Mouse (Mus musculus) MEL (cell line): ENCODE measurements around the gene Gas7. TPM values are rescaled to one million over a fixed set of nuclear protein-coding genes. Genes with fewer than 3 reads are reported as not detected.

Experiments
- DNase-seq: peaks from one replicate; pipeline ENCODE4 v3.0.0; 2011; ENCODE audit warnings: low read depth, low spot score
- H3K27ac ChIP-seq: 2 replicates; pipeline ENCODE4 v1.5.1; 2012; ENCODE audit warnings: low read depth, mild to moderate bottlenecking, control low read depth, low read length, moderate library complexity; ENCODE audit not compliant: control insufficient read depth
- H3K27me3 ChIP-seq, 2 experiments: fragments of 150-350 bp in 1 of 2; sonication (generic) in 1 of 2; 2 replicates each; pipeline ENCODE4 v1.6.1; 2012; ENCODE audit warnings: low read length in 2 of 2, mild to moderate bottlenecking in 2 of 2, improper control_type of control experiment in 1 of 2, moderate library complexity in 1 of 2; ENCODE audit not compliant: insufficient read depth in 2 of 2, control insufficient read depth in 1 of 2
- H3K36me3 ChIP-seq, 2 experiments: 2 replicates each; pipeline ENCODE4 v1.6.1; 2012 to 2014; ENCODE audit warnings: low read length in 2 of 2, improper control_type of control experiment in 1 of 2, inconsistent platforms in 1 of 2, mild to moderate bottlenecking in 1 of 2; ENCODE audit not compliant: insufficient read depth in 2 of 2, control insufficient read depth in 1 of 2
- H3K4me1 ChIP-seq, 2 experiments: fragments of 150-350 bp in 1 of 2; sonication (generic) in 1 of 2; 2 replicates each; pipeline ENCODE4 v1.6.1; 2012; ENCODE audit warnings: low read length in 2 of 2, improper control_type of control experiment in 1 of 2, mild to moderate bottlenecking in 1 of 2; ENCODE audit not compliant: insufficient read depth in 2 of 2, control insufficient read depth in 1 of 2
- H3K4me3 ChIP-seq, 2 experiments: fragments of 150-350 bp in 1 of 2; sonication (generic) in 1 of 2; 2 replicates each; pipeline ENCODE4 v1.5.1; 2012; ENCODE audit warnings: low read depth in 2 of 2, low read length in 2 of 2, mild to moderate bottlenecking in 2 of 2, moderate library complexity in 2 of 2, control low read depth in 1 of 2, improper control_type of control experiment in 1 of 2; ENCODE audit not compliant: control insufficient read depth in 1 of 2, insufficient read depth in 1 of 2
- H3K79me2 ChIP-seq: 2 replicates; pipeline ENCODE4 v1.6.1; 2012; ENCODE audit warnings: mild to moderate bottlenecking, low read length, moderate library complexity; ENCODE audit not compliant: control insufficient read depth, poor library complexity, insufficient read depth
- H3K9ac ChIP-seq: 2 replicates; pipeline ENCODE4 v1.6.1; 2012; ENCODE audit warnings: low read depth, mild to moderate bottlenecking, control low read depth, low read length, moderate library complexity; ENCODE audit not compliant: control insufficient read depth, poor library complexity, severe bottlenecking
- H3K9me3 ChIP-seq: fragments of 150-350 bp; sonication (generic); replicated peaks from 2 replicates; pipeline ENCODE4 v1.6.1; 2012; ENCODE audit warnings: mild to moderate bottlenecking, low read length, improper control_type of control experiment, moderate library complexity; ENCODE audit not compliant: insufficient read depth
- BHLHE40 ChIP-seq: IDR thresholded peaks from 2 replicates; pipeline ENCODE4 v1.6.1; 2012; ENCODE audit warnings: low read depth, mild to moderate bottlenecking, inconsistent platforms, low read length, improper control_type of control experiment, borderline replicate concordance
- CTCF ChIP-seq, 3 experiments: IDR thresholded peaks in 2 of 3; conservative IDR thresholded peaks in 1 of 3; 2 replicates each; pipeline ENCODE4 v1.5.1; 2011 to 2012; ENCODE audit warnings: low read length in 3 of 3, low read depth in 2 of 3, mild to moderate bottlenecking in 2 of 3, improper control_type of control experiment in 1 of 3, inconsistent platforms in 1 of 3, mixed read lengths in 1 of 3, moderate library complexity in 1 of 3; ENCODE audit not compliant: control insufficient read depth in 1 of 3, insufficient read depth in 1 of 3, poor library complexity in 1 of 3, severe bottlenecking in 1 of 3
- E2F4 ChIP-seq: IDR thresholded peaks from 2 replicates; pipeline ENCODE4 v1.6.1; 2011; ENCODE audit warnings: low read depth, low read length, improper control_type of control experiment, borderline replicate concordance
- ETS1 ChIP-seq: IDR thresholded peaks from 2 replicates; pipeline ENCODE4 v1.6.1; 2012; ENCODE audit warnings: low read depth, mild to moderate bottlenecking, inconsistent platforms, low read length, improper control_type of control experiment, moderate library complexity
- GATA1 ChIP-seq: IDR thresholded peaks from 2 replicates; pipeline ENCODE4 v1.6.1; 2011; ENCODE audit warnings: low read depth, low read length, improper control_type of control experiment
- HCFC1 ChIP-seq: IDR thresholded peaks from 2 replicates; pipeline ENCODE4 v1.6.1; 2012; ENCODE audit warnings: low read depth, mild to moderate bottlenecking, inconsistent platforms, low read length, improper control_type of control experiment, moderate library complexity
- JUND ChIP-seq: IDR thresholded peaks from 2 replicates; pipeline ENCODE4 v1.6.1; 2011; ENCODE audit warnings: low read depth, mild to moderate bottlenecking, improper control_type of control experiment, low read length
- MXI1 ChIP-seq: IDR thresholded peaks from 2 replicates; pipeline ENCODE4 v1.6.1; 2011; ENCODE audit warnings: mild to moderate bottlenecking, low read depth, low read length, improper control_type of control experiment
- MYB ChIP-seq: IDR thresholded peaks from 2 replicates; pipeline ENCODE4 v1.6.1; 2011; ENCODE audit warnings: mild to moderate bottlenecking, low read depth, low read length, improper control_type of control experiment
- NRF1 ChIP-seq: IDR thresholded peaks from 2 replicates; pipeline ENCODE4 v1.6.1; 2014; ENCODE audit warnings: low read depth, mild to moderate bottlenecking, inconsistent platforms, low read length, improper control_type of control experiment, moderate library complexity; ENCODE audit not compliant: poor library complexity, insufficient read depth, severe bottlenecking
- POLR2AphosphoS2 ChIP-seq: IDR thresholded peaks from 2 replicates; pipeline ENCODE4 v1.6.1; 2011; ENCODE audit warnings: low read length, improper control_type of control experiment
- RAD21 ChIP-seq: IDR thresholded peaks from 2 replicates; pipeline ENCODE4 v1.6.1; 2011; ENCODE audit warnings: mild to moderate bottlenecking, low read depth, low read length, improper control_type of control experiment
- SIN3A ChIP-seq: IDR thresholded peaks from 2 replicates; pipeline ENCODE4 v1.6.1; 2012; ENCODE audit warnings: low read length, improper control_type of control experiment, inconsistent platforms
- TAL1 ChIP-seq: IDR thresholded peaks from 2 replicates; pipeline ENCODE4 v1.6.1; 2012; ENCODE audit warnings: mild to moderate bottlenecking, inconsistent platforms, low read length, moderate library complexity, mixed read lengths
- USF2 ChIP-seq, 2 experiments: IDR thresholded peaks; 2 replicates each; pipeline ENCODE4 v1.6.1; 2011 to 2012; ENCODE audit warnings: improper control_type of control experiment in 2 of 2, low read length in 2 of 2, borderline replicate concordance in 1 of 2, inconsistent platforms in 1 of 2, low read depth in 1 of 2, mild to moderate bottlenecking in 1 of 2; ENCODE audit not compliant: insufficient read depth in 1 of 2
- ZC3H11A ChIP-seq: IDR thresholded peaks from 2 replicates; pipeline ENCODE4 v1.6.1; 2012; ENCODE audit warnings: low read depth, mild to moderate bottlenecking, inconsistent platforms, low read length, improper control_type of control experiment
- ZMIZ1 ChIP-seq: IDR thresholded peaks from 2 replicates; pipeline ENCODE4 v1.6.1; 2012; ENCODE audit warnings: low read depth, mild to moderate bottlenecking, inconsistent platforms, low read length, improper control_type of control experiment, moderate library complexity
- polyA plus RNA-seq, 2 experiments: library from polyadenylated mRNA; stranded (reverse) in 1 of 2; unstranded in 1 of 2; fragments of >175 nt in 1 of 2; fragments of >200 nt in 1 of 2; gene quantifications; 2 replicates each; pipeline versions ENCODE4 v1.2.1 to v1.2.4; 2012; ENCODE audit warnings: low replicate concordance in 2 of 2, low read depth in 1 of 2; ENCODE audit not compliant: insufficient read length in 2 of 2, insufficient read depth in 1 of 2, missing spikeins in 1 of 2
- total RNA-seq: library from RNA; depleted of rRNA; stranded (reverse); fragments of 300-350 nt; gene quantifications from 2 replicates; pipeline ENCODE4 v1.2.3, GENCODE M21; 2012

Gene Gas7
- total and polyA plus RNA-seq, 3 experiments: 0.04 TPM; not detected in 2

DNA sequence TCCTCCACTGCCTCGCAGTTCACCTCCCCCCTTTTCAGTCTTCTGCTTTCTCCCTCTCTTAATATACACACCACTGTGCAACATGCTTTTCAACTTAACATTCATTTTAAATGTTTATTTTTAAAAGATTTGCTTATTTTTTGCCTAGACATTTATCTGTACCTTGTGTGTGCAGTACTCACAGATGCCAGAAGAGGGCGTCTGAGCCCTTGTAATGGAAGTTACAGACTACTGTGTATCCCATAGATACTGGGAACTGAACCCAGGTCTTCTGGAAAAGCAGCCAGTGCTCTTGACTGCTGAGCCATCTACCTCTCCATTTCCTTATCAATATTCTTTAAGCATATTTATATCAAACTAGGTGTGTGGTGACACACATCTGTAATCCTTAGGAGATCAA is 62.5 kb downstream of the Gas7 start:
- no peak overlapping the region for H3K27ac ChIP-seq
- no peaks in the 10 kb centered on the region for H3K36me3 ChIP-seq
- no peaks in the 10 kb centered on the region for H3K27me3 ChIP-seq
- H3K9ac ChIP-seq: no peak overlapping the region
- H3K4me3 ChIP-seq: no peak overlapping the region
- peak; percentile 5 for DNase-seq
- H3K9me3 ChIP-seq: no peaks in the 10 kb centered on the region
- H3K79me2 ChIP-seq: no peaks in the 10 kb centered on the region
- H3K4me1 ChIP-seq: no peaks in the 10 kb centered on the region
- TF ChIP-seq JUND (no peak), CTCF (IDR thresholded peaks at IDR 0.05 in 2 of 3, conservative IDR thresholded peaks at IDR 0.05 in 1 of 3; ENCODE audit: control insufficient read depth in 1 of 3, insufficient read depth in 1 of 3, low read depth in 2 of 3, low read length in 3 of 3, poor library complexity in 1 of 3, severe bottlenecking in 1 of 3) (peak in 1 of 3 experiments; percentile 24; a peak in 3 of 6 replicates)

DNA sequence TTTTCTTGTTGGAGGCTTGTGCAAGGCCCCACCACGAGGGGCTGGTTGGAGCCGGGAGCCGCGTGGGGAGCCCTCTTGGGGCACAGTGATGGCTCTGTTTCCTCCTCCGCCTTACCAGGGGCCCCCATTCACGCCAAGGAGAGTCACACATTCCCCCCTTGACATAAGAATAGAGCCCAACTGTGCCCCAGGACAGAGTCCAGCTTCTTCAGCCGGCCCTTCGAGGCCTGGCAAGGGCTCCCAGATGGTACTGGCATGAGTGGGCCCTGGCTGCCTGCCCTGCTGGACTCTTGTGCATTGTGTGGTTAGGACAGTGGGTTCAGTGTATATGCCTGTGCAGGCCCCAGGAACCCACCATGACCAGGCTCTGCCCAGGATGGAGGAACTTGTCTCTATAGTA is 63.7 kb downstream of the Gas7 start:
- Histone ChIP-seq H3K4me3 (no peak overlapping the region), H3K9me3 (no peaks in the 10 kb centered on the region), H3K27ac (no peak overlapping the region), H3K4me1 (no peaks in the 10 kb centered on the region)
- DNase-seq: no peak
- TF ChIP-seq NRF1: no peak
- no peak for TF ChIP-seq TAL1
- TF ChIP-seq MXI1: no peak
- TF ChIP-seq E2F4: no peak
- no peak for TF ChIP-seq RAD21
- no peak for TF ChIP-seq POLR2AphosphoS2
- TF ChIP-seq GATA1: no peak
- no peak for TF ChIP-seq SIN3A
- no peak for TF ChIP-seq ZC3H11A
- TF ChIP-seq, all 39 proteins: peak for 0
- no peaks in the 10 kb centered on the region; a peak in 1 of 4 replicates for H3K27me3 ChIP-seq
- no peak overlapping the region for H3K9ac ChIP-seq
- H3K79me2 ChIP-seq: no peaks in the 10 kb centered on the region
- no peaks in the 10 kb centered on the region for H3K36me3 ChIP-seq

DNA sequence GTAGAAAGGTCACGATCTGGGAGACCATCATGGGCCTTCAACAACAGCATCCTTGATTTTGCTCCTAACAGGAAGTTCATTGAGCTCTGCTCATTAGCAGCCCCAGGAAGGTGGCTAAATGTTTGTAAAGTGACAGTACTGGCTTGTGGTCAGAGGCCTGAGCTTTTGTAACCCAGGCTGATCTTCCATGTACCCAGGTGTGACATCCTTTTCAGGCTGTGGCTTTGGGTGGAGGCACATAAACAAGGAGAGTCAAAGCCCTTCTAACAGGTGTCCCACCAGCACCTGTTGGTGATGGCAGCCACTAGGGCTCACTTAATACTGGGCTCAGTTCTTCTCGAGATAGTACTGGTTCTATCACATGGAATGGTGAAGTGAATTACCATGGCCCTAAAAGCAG is 67.4 kb downstream of the Gas7 start:
- Histone ChIP-seq H3K9ac (no peak overlapping the region), H3K27me3 (no peaks in the 10 kb centered on the region; a peak in 1 of 4 replicates), H3K4me1 (no peaks in the 10 kb centered on the region), H3K36me3 (no peaks in the 10 kb centered on the region), H3K79me2 (no peaks in the 10 kb centered on the region), H3K9me3 (no peaks in the 10 kb centered on the region), H3K4me3 (no peak overlapping the region), H3K27ac (no peak overlapping the region)
- DNase-seq: no peak
- no peak for TF ChIP-seq ZMIZ1
- no peak for TF ChIP-seq USF2 (IDR thresholded peaks at IDR 0.05; ENCODE audit: borderline replicate concordance in 1 of 2, insufficient read depth in 1 of 2, low read depth in 1 of 2, low read length in 2 of 2)
- TF ChIP-seq ETS1: no peak
- TF ChIP-seq BHLHE40: no peak
- TF ChIP-seq MXI1: no peak
- TF ChIP-seq MYB: no peak
- no peak for TF ChIP-seq HCFC1
